Mouse (Mus musculus) left cerebral cortex, adult 11 months (tissue): ENCODE data around the gene Ccdc33.
A peak's percentile ranks its signal among the peaks of the same experiment; 100 is the strongest.

Experiments
- DNase-seq: peaks from one replicate; pipeline ENCODE4 v3.0.0; 2022; ENCODE audit warnings: low spot score

Gene Ccdc33

GRCm38 (mm10) chr9:58118671-58119070 lies at the start of gene Ccdc33:
TSS of gene Ccdc33 (minus strand) at chr9:58118823.
- no peak for DNase-seq

- DNase-seq = no peak
These were observed 47.2 kb upstream of the Ccdc33 start for GRCm38 (mm10) chr9:58165779-58166178.

GRCm38 (mm10) chr9:58163146-58163545 lies 44.5 kb upstream of the Ccdc33 start:
- no peak for DNase-seq

GRCm38 (mm10) chr9:58162173-58162572 lies 43.5 kb upstream of the Ccdc33 start:
- no peak for DNase-seq

GRCm38 (mm10) chr9:58160315-58160714 lies 41.7 kb upstream of the Ccdc33 start:
- DNase-seq = no peak

GRCm38 (mm10) chr9:58159855-58160254 lies 41.2 kb upstream of the Ccdc33 start:
- DNase-seq = no peak

- DNase-seq = no peak
These were observed 40.1 kb upstream of the Ccdc33 start for GRCm38 (mm10) chr9:58158541-58159311.

- no peak for DNase-seq
These were observed 39.2 kb upstream of the Ccdc33 start for GRCm38 (mm10) chr9:58157838-58158237.

- DNase-seq = no peak
These were observed 38.4 kb upstream of the Ccdc33 start for GRCm38 (mm10) chr9:58156819-58157560.

GRCm38 (mm10) chr9:58155366-58155765 lies 36.7 kb upstream of the Ccdc33 start:
- no peak for DNase-seq

GRCm38 (mm10) chr9:58153095-58153494 lies 34.5 kb upstream of the Ccdc33 start:
- DNase-seq = no peak

- no peak for DNase-seq
These were observed 32.2 kb upstream of the Ccdc33 start for GRCm38 (mm10) chr9:58150733-58151361.

GRCm38 (mm10) chr9:58148806-58149205 lies 30.2 kb upstream of the Ccdc33 start:
- no peak for DNase-seq

GRCm38 (mm10) chr9:58145417-58145816 lies 26.8 kb upstream of the Ccdc33 start:
- DNase-seq = no peak

GRCm38 (mm10) chr9:58144664-58145063 lies 26.0 kb upstream of the Ccdc33 start:
- no peak for DNase-seq

- no peak for DNase-seq
These were observed 24.8 kb upstream of the Ccdc33 start for GRCm38 (mm10) chr9:58143419-58143818.

- DNase-seq = peak; percentile 21
These were observed 21.3 kb upstream of the Ccdc33 start for GRCm38 (mm10) chr9:58139947-58140346.

GRCm38 (mm10) chr9:58135921-58136321 lies 17.3 kb upstream of the Ccdc33 start:
- no peak for DNase-seq

- DNase-seq = no peak
These were observed 16.3 kb upstream of the Ccdc33 start for GRCm38 (mm10) chr9:58134906-58135305.

- DNase-seq = no peak
These were observed 15.6 kb upstream of the Ccdc33 start for GRCm38 (mm10) chr9:58133893-58134884.

GRCm38 (mm10) chr9:58131735-58132134 lies 13.1 kb upstream of the Ccdc33 start:
- no peak for DNase-seq

GRCm38 (mm10) chr9:58130909-58131308 lies 12.3 kb upstream of the Ccdc33 start:
- DNase-seq = no peak
